Mouse (Mus musculus): ENCODE measurements around the gene Chaf1a.
"Not testable (repeated sequence)": the region's sequence is repeated elsewhere in the genome, so short reads cannot be mapped to it uniquely, and the experiment has no call there.

The Chaf1a gene

DNA sequence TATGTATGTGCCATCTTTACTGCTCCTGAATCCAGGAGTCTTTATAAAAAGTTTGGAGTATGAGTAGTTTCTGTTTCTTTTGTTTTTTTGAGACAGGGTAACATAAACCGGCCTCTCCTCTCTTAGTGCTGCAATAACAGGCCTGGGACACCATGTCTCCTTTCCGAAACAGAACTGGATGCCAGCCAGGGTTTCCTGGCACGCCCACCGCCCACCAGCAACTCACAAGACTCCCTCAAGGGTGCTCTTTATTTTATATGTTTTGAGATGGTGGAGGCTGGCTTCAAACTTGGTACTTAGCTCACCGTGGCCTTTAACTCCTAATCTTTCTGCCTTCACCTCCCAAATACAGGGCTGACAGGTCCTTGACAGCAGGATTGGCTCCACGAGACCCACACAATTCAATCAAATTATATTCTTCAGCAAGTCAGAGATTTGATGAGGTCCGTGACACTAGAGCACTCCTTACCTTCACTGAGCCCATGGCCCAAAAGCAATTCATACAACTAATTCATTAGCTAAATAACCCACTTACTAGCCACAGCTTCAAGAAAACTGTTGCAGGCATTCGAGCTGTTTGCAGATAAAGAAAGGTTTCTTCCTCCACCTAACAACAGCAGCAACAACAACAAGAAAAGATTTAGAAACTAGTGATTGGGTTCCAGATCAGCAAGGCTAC lies 1.5 kb upstream of the Chaf1a start:
- DNase-seq: no peak

DNA sequence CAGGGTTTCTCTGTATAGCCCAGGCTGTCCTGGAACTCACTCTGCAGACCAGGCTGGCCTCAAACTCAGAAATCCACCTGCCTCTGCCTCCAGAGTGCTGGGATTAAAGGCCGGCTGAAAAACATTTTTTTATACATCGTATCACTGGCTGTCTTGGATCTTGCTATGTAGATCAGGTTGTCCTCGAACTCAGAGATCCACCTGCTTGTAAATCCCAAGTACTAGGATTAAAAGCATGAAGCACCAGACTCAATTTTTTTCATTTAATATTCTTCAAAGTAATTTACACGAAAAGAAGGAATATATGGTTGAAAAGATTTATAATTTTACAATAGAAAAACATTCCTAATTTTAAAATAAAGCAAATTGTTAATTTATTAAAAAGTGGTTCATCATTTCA lies 894 bp upstream of the Chaf1a start:
- no peak for DNase-seq

GRCm38 (mm10) chr17:56040857-56041163 lies 571 bp downstream of the Chaf1a start:
- no peak for DNase-seq

DNA sequence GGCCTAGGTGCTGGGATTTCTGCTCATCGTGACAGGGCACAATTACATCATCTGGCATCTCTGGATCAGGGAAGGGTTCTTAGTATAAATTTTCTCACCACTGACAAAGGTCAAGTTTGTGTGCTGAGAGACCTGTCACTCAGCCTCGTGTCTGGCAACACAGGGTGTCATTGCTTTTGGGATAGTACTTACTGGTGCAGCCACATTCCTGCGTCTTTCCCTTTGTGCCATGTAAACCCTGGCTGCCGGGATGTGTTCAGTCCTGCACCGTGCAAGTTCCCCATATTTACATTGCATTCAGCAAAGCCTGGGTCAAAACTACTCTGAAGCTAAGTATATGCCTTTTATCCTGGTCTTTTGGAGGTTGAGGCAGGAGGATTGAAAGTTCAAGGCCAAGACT lies 11.1 kb downstream of the Chaf1a start:
- DNase-seq: no peak

- no peak for DNase-seq
Measured at GRCm38 (mm10) chr17:56054938-56055337, 14.7 kb downstream of the Chaf1a start.

GRCm38 (mm10) chr17:56055945-56056678 lies 15.9 kb downstream of the Chaf1a start:
- DNase-seq: no peak

- DNase-seq: no peak
Measured at GRCm38 (mm10) chr17:56057381-56058120, 17.3 kb downstream of the Chaf1a start.

DNA sequence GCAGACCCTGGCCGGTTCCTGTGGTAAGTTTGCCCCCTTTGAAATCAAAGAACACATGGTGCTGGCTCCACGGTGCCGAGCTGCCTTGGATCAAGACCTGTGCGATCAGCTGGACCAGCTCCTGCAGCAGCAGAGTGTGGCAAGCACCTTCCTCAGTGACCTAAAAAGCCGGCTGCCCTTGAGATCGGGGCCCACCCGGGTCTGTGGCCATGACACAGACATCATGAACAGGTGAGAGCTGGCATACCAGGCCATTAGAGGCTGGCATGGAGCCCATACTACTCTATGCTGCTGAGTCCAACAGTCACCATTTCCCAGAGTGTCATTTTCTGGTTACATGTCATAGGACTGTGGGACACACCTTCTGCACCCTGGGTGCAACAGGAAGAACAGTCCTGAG lies 21.8 kb downstream of the Chaf1a start:
- DNase-seq: no peak

DNA sequence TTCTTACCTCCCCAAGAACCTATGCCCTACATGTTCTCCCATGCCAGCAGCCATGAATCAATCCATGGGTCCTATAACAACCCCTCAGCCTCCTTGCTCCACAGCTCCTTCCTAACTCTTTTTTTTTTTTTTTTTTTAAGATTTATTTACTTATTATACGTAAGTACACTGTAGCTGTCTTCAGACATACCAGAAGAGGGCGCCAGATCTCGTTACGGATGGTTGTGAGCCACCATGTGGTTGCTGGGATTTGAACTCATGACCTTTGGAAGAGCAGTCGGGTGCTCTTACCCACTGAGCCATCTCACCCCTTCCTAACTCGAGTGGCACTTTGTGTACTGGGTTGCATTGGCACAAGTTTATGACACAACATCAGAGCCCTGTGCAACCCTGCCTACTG lies 25.5 kb downstream of the Chaf1a start:
- DNase-seq: not testable (repeated sequence)

DNA sequence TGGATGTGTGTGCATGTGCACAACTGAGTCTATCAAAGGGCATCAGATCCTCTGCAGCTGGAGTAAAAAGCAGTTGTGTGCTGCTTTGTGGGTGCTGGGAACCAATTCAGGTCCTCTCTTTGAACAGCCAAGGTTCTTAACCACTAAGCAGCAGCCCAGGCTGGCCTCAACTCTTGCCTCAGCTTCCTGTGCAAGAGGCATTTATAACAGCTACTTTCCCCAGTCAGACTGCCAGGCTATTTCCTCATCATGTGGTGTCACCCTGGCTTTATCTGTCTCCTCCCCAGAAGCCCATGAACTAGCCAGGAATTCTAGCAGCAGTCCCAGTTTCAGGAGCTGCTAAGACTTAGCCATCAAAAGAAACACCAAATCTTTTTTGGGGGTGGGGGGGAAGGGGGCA lies 26.2 kb downstream of the Chaf1a start:
- DNase-seq: no peak

DNA sequence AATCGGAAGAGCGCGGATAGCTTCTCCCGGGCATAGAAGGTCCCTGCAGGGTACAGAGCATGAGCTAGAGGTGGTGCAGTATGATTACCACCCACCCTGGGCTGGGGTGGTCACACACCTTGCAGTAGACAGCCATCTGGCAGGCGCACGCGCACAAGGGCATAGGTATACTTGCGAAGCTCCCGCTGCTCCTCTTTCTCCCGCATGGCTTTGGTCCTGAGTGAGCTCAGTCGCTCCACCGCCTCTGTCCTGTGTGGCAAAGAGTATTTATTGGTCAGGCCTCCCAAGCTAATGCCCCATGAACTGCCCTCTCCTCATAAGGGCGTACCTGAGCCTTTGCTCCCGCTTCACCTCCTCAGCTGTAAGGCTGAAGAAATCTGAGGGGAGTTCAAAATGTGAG lies 28.8 kb downstream of the Chaf1a start:
- DNase-seq: no peak

GRCm38 (mm10) chr17:56071126-56071525 lies 30.9 kb downstream of the Chaf1a start:
- DNase-seq: no peak

GRCm38 (mm10) chr17:56072243-56072642 lies 32.0 kb downstream of the Chaf1a start:
- DNase-seq: no peak

DNA sequence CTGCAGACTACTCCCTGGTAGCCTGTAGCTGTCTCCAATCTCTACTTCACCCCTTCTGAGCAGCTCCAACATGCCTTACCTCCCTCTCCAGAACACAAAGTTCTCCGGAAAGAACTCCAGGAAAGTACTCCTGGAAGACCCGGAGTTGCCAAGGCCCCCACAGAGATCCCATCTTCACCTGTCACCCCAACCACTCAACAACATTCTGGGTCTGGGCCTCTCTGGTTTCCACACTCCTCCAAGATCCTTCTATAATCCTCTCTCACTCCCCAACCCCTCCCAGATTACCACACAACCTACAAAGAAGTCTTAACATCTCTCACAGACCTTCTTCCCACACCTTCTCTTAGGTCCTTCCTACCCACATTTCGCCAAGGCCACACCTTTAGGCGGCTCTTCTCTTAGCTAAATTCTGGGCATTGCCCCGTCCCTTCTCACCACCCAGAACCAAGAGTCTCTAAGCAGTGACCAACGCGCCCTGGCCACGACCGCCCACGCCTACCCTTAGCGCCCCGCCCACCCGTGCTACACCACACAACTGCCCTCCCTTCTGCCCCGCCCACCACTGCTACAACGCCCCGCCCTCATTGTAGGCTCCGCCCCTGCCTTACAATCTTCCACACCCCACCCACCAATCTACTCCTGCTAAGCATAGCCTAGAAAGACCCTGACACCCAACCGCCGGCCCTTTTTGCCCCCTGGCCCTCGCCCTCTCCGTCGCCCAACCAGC lies 34.0 kb downstream of the Chaf1a start:
- DNase-seq: peak; percentile 94 to 95

- peak; percentile 99 for DNase-seq
Measured at GRCm38 (mm10) chr17:56074827-56075208, 34.6 kb downstream of the Chaf1a start, which contains the start of gene Ubxn6. Ubxn6 (minus strand) TSS chr17:56075028.

GRCm38 (mm10) chr17:56077523-56077922 lies 37.3 kb downstream of the Chaf1a start:
- no peak for DNase-seq

- DNase-seq: peak in 1 of 2 experiments; percentile 46
Measured at GRCm38 (mm10) chr17:56078361-56078760, 38.1 kb downstream of the Chaf1a start.

DNA sequence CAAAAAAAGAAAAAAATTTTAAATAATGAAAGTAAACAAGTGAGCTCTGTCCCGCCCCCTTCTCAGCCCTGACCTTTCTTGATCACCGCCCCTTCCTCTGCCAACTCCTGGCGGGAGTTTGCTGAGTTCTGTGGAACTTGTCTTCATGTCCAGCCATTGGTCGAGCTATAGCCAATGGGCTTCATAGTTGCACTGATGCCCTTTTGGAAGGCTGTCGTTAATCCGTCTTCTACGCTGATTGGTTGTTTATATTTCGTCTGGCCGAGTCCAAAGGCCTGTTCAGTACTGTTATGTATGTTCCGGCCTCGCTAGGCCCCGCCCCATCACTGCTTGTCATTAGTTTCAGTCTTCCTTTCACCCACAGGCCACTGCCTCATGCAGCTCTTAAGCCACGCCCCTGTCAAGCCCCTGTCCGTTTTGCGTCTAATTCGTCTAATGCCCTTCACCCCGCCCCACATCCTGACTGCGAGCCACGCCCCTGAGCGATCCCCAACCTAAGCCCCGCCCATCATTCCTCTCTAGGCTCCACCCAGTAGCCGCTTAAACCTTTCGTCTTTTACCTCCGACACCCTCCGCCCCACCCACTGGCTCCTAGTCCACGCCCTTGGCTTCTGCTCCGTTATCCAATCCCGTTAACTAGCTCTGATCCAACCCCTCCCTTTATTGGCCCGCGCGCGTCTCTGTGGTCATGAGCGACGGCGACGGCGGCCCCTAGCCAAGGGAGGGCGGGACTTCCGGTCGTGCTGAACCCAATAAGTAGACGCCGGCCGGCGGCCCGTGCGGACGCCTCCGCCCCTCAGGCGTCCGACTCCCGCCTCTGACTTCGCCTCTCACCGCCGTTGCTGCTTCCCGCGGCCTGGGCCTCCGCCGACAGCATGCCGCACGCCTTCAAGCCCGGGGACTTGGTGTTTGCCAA lies 38.9 kb downstream of the Chaf1a start, which contains the start of gene Hdgfl2:
TSS of gene Hdgfl2 (plus strand) at position 755 of the 916 bp plus-strand sequence.
- DNase-seq: peak; percentile 100

- no peak for DNase-seq
Measured at GRCm38 (mm10) chr17:56079921-56080320, 39.7 kb downstream of the Chaf1a start.

DNA sequence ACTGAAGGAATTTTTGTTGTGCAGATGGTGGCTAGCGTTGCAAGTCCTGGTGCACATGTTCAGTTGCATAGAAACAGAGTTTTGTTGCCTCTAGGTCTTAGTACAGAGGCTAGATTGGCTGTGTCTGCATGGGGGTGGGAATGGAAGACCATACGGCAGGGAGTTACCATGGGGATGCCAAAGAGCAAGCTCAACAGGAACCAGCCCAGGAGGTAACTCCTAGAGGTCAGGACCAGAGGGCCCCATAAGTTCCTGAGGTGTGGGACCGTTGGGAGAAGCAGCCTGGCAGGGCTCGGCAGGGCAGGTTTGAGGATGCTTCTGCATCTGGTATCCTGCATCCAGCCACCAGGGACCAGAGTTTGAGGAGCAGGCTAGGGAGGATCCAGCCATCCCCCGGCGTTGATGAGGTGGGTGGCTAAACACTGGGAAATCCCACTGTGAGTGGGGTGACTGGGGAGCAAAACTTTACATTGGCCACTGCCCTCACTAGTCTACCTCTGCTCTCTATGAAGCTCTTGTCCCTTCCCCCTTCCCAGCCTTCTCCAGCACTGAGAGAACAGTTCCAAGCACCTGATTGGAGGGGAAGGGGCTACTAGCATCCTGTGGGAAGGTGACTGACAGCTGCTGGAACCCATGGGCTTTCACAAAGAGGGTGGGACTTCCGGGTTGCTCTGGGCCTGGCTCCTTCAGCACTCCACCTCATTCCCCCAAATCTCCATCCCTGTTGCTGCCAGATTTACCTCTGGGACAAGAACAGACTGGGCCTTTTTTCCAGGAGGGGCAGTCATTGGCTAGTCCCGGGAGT lies 40.7 kb downstream of the Chaf1a start:
- peak; percentile 13 to 49 for DNase-seq

DNA sequence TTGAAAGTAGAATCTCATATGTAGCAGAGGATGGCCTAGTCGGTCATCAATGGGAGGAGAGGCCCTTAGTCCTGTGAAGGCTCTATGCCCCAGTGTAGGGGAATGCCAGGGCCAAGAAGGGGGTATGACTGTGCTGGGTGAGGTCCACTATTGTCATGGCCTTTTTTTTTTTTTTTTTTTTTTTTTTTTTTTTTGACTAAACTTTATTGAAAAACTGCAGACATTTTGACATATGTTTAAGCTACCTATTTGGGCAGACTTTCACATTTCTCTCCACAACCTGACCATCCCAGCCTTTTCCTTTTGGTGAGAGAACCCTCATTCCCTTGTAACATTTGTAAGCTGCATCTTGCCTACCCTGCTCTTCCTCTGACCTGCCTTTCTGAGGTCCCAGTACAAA lies 52.1 kb downstream of the Chaf1a start:
- DNase-seq: no peak
